In genomic region chr14:52014761-52015311, GRCm38 (mm10) we compare ENCODE assay signal across 8 mouse cellular contexts. TPM values are rescaled to one million over a fixed set of nuclear protein-coding genes. Genes with fewer than 3 reads are reported as not detected.
A peak's percentile ranks its signal among the peaks of the same experiment; 100 is the strongest.
DNase-seq lines count a peak whose midpoint lies in the region; ATAC-seq and TF ChIP-seq lines count a peak whose summit lies in the region.

No protein-coding gene starts in this region.

- under 1% methylated on average over 22 of the region's 28 CpGs for WGBS in heart, embryonic 12.5 days
- WGBS in kidney, postnatal 0 days = under 1% methylated on average over 16 of the region's 28 CpGs
- WGBS in stomach, embryonic 16.5 days = under 1% methylated on average over 23 of the region's 28 CpGs

- peak overlapping the region; percentile 77 for H3K9ac ChIP-seq in MEL (ENCODE audit: control insufficient read depth, low read depth, low read length, poor library complexity, severe bottlenecking)
- peak overlapping the region; percentile 97 for H3K9ac ChIP-seq in heart, embryonic 12.5 days
- peak overlapping the region; percentile 91 for H3K9ac ChIP-seq in kidney, postnatal 0 days (ENCODE audit: low read depth, low read length)
- H3K9ac ChIP-seq in stomach, embryonic 16.5 days (ENCODE audit: low read length) = peak overlapping the region; percentile 89

- TF ChIP-seq CTCF in MEL (IDR thresholded peaks at IDR 0.05 in 2 of 3, conservative IDR thresholded peaks at IDR 0.05 in 1 of 3; ENCODE audit: control insufficient read depth in 1 of 3, insufficient read depth in 1 of 3, low read depth in 2 of 3, low read length in 3 of 3, poor library complexity in 1 of 3, severe bottlenecking in 1 of 3) = peak in 1 of 3 experiments; percentile 7; a peak in 1 of 6 replicates
- TF ChIP-seq CTCF in kidney, postnatal 0 days (IDR thresholded peaks at IDR 0.05; ENCODE audit: low read depth) = no peak

- H3K79me2 ChIP-seq in MEL (ENCODE audit: control insufficient read depth, insufficient read depth, low read length, poor library complexity) = peaks cover 10% of the 10 kb centered on the region

- peak overlapping the region; percentile 74 for H3K27ac ChIP-seq in MEL (ENCODE audit: control insufficient read depth, low read depth, low read length)
- H3K27ac ChIP-seq in heart, embryonic 12.5 days (ENCODE audit: poor library complexity, severe bottlenecking) = peak overlapping the region; percentile 99
- peak overlapping the region; percentile 97 for H3K27ac ChIP-seq in kidney, postnatal 0 days
- peak overlapping the region; percentile 96 for H3K27ac ChIP-seq in stomach, embryonic 16.5 days (ENCODE audit: low read length)

- TF ChIP-seq POLR2A in MEL (IDR thresholded peaks at IDR 0.05; ENCODE audit: control insufficient read depth in 1 of 2, insufficient read depth in 1 of 2, low read depth in 1 of 2, low read length in 2 of 2, poor library complexity in 1 of 2) = peak in 1 of 2 experiments; percentile 48; a peak in 1 of 4 replicates

- peaks cover 0 to 26% of the 10 kb centered on the region in 2 experiments; a peak in 3 of 4 replicates for H3K4me1 ChIP-seq in MEL (ENCODE audit: control insufficient read depth in 1 of 2, insufficient read depth in 2 of 2, low read length in 2 of 2)
- H3K4me1 ChIP-seq in heart, embryonic 12.5 days (replicated peaks) = peaks cover 72% of the 10 kb centered on the region
- H3K4me1 ChIP-seq in kidney, postnatal 0 days (replicated peaks; ENCODE audit: insufficient read depth, low read length) = peaks cover 38% of the 10 kb centered on the region
- peaks cover 44% of the 10 kb centered on the region for H3K4me1 ChIP-seq in stomach, embryonic 16.5 days (ENCODE audit: control insufficient read depth, insufficient read depth, low read length)

- peak; percentile 61 for ATAC-seq in common myeloid progenitor, adult 5-6 weeks (replicated peaks; ENCODE audit: low read depth, poor library complexity, severe bottlenecking)
- peak; percentile 60 for ATAC-seq in heart, embryonic 12.5 days (ENCODE audit: insufficient number of reproducible peaks, low FRiP score)
- ATAC-seq in kidney, postnatal 0 days (replicated peaks; ENCODE audit: low FRiP score, low read depth) = peak; percentile 29
- peak; percentile 46 for ATAC-seq in stomach, embryonic 16.5 days (ENCODE audit: insufficient read depth, low FRiP score)

- H3K36me3 ChIP-seq in MEL (ENCODE audit: control insufficient read depth in 1 of 2, insufficient read depth in 2 of 2, low read length in 2 of 2) = peaks cover 0 to 11% of the 10 kb centered on the region in 2 experiments; a peak in 2 of 4 replicates
- H3K36me3 ChIP-seq in heart, embryonic 12.5 days = no peaks in the 10 kb centered on the region; the same call in 1 of the 2 replicates
- no peaks in the 10 kb centered on the region for H3K36me3 ChIP-seq in kidney, postnatal 0 days (ENCODE audit: insufficient read depth, low read length)
- no peaks in the 10 kb centered on the region for H3K36me3 ChIP-seq in stomach, embryonic 16.5 days (ENCODE audit: control insufficient read depth, insufficient read depth, low read length)

- no peaks in the 10 kb centered on the region for H3K27me3 ChIP-seq in MEL (ENCODE audit: control insufficient read depth in 1 of 2, insufficient read depth in 2 of 2, low read length in 2 of 2)
- H3K27me3 ChIP-seq in heart, embryonic 12.5 days (replicated peaks) = no peaks in the 10 kb centered on the region
- no peaks in the 10 kb centered on the region for H3K27me3 ChIP-seq in kidney, postnatal 0 days (ENCODE audit: insufficient read depth, low read length)
- H3K27me3 ChIP-seq in stomach, embryonic 16.5 days (ENCODE audit: control insufficient read depth, insufficient read depth, low read length) = no peaks in the 10 kb centered on the region

- no peak for TF ChIP-seq EP300 in MEL (IDR thresholded peaks at IDR 0.05; ENCODE audit: low read depth in 1 of 2, low read length in 2 of 2)

- peak overlapping the region; percentile 72 to 77 for H3K4me3 ChIP-seq in MEL (ENCODE audit: control insufficient read depth in 1 of 2, insufficient read depth in 1 of 2, low read depth in 2 of 2, low read length in 2 of 2)
- peak overlapping the region; percentile 92 for H3K4me3 ChIP-seq in heart, embryonic 12.5 days
- peak overlapping the region; percentile 84 for H3K4me3 ChIP-seq in kidney, postnatal 0 days (replicated peaks; ENCODE audit: low read depth, low read length)
- peak overlapping the region; percentile 72 for H3K4me3 ChIP-seq in stomach, embryonic 16.5 days (replicated peaks; ENCODE audit: low read length)

- DNase-seq in A20 (ENCODE audit: low read depth, low spot score) = peak; percentile 73
- peak; percentile 80 for DNase-seq in MEL (ENCODE audit: low read depth, low spot score)
- DNase-seq in kidney, postnatal 0 days (ENCODE audit: low spot score) = peak; percentile 89
- DNase-seq in lung, postnatal 4 days = peak; percentile 67 to 76
- no peak for DNase-seq in layer of hippocampus, adult 11-12 months (ENCODE audit: low spot score)

- peak overlapping the region; percentile 86 for H3K4me2 ChIP-seq in heart, embryonic 12.5 days
- H3K4me2 ChIP-seq in kidney, postnatal 0 days (ENCODE audit: low read length) = peak overlapping the region; percentile 67
- peak overlapping the region; percentile 82 for H3K4me2 ChIP-seq in stomach, embryonic 16.5 days (ENCODE audit: low read depth, low read length)

- TF ChIP-seq RAD21 in MEL (IDR thresholded peaks at IDR 0.05; ENCODE audit: low read depth, low read length) = no peak

- H3K9me3 ChIP-seq in MEL (replicated peaks; ENCODE audit: insufficient read depth, low read length) = no peaks in the 10 kb centered on the region
- no peaks in the 10 kb centered on the region for H3K9me3 ChIP-seq in heart, embryonic 12.5 days (replicated peaks)
- no peaks in the 10 kb centered on the region for H3K9me3 ChIP-seq in kidney, postnatal 0 days (replicated peaks; ENCODE audit: low read length)
- H3K9me3 ChIP-seq in stomach, embryonic 16.5 days (replicated peaks; ENCODE audit: control insufficient read depth, low read length) = no peaks in the 10 kb centered on the region

TF ChIP-seq in MEL, 35 proteins besides CTCF, POLR2A, EP300 and RAD21 (continues in another document):
- peak; percentile 80 for TF ChIP-seq ELF1 (IDR thresholded peaks at IDR 0.05; ENCODE audit: low read depth, low read length)
- TF ChIP-seq TCF12 (IDR thresholded peaks at IDR 0.05; ENCODE audit: low read depth, low read length) = peak; percentile 40; the same call in 1 of the 2 replicates
- peak; percentile 58 for TF ChIP-seq TBP (IDR thresholded peaks at IDR 0.05; ENCODE audit: low read depth, low read length)
- TF ChIP-seq UBTF (IDR thresholded peaks at IDR 0.05; ENCODE audit: borderline replicate concordance, insufficient read depth, low read depth, low read length) = no peak
- no peak for TF ChIP-seq MYB (IDR thresholded peaks at IDR 0.05; ENCODE audit: low read depth, low read length)
- no peak for TF ChIP-seq E2F4 (IDR thresholded peaks at IDR 0.05; ENCODE audit: borderline replicate concordance, low read depth, low read length)
- TF ChIP-seq MEF2A (IDR thresholded peaks at IDR 0.05; ENCODE audit: extremely low read depth, insufficient replicate concordance, low read depth, low read length, poor library complexity, severe bottlenecking) = no peak
- no peak for TF ChIP-seq CHD1 (IDR thresholded peaks at IDR 0.05; ENCODE audit: low read depth, low read length)
- TF ChIP-seq ZMIZ1 (IDR thresholded peaks at IDR 0.05; ENCODE audit: low read depth, low read length) = no peak
- peak; percentile 70; the same call in 1 of the 2 replicates for TF ChIP-seq POLR2AphosphoS2 (IDR thresholded peaks at IDR 0.05; ENCODE audit: low read length)
- TF ChIP-seq USF1 (IDR thresholded peaks at IDR 0.05; ENCODE audit: low read depth, low read length) = no peak
- no peak for TF ChIP-seq MAFK (IDR thresholded peaks at IDR 0.05; ENCODE audit: borderline replicate concordance, low read depth, low read length)

RNA-seq across cellular contexts. Expression of gene Tmem253, which starts 0.6 kb away (rescaled TPM):
- 0.39 and 0.46 TPM in 2 replicates for total RNA-seq in MEL (2012; rRNA removed)
- polyA plus RNA-seq in MEL (2012; ENCODE audit: insufficient read depth in 1 of 2, insufficient read length in 2 of 2, low read depth in 1 of 2, low replicate concordance in 2 of 2, missing spikeins in 1 of 2) = 1 to 10 TPM in 1 of 2 experiments, not detected in 1; 3.6 TPM
- not detected in 2 replicates for total RNA-seq in common myeloid progenitor, adult 5-6 weeks (2017)
- 0.50 and 0.80 TPM in 2 replicates for polyA plus RNA-seq in heart, embryonic 12.5 days (2016; fragmentation: Nextera tagmentation; extraction: Ambion mirVana)
- polyA plus RNA-seq in kidney, postnatal 0 days (2015; fragmentation: Nextera tagmentation; extraction: Ambion mirVana) = 1.7 and 2.3 TPM in 2 replicates
- 8.0 and 12.8 TPM in 2 replicates for polyA plus RNA-seq in stomach, embryonic 16.5 days (2015; fragmentation: Nextera tagmentation; extraction: Ambion mirVana)

RNA-seq across cellular contexts. Expression of gene Zfp219, which starts 5.7 kb away (rescaled TPM):
- total RNA-seq in MEL (2012; rRNA removed) = 32.1 and 36.3 TPM in 2 replicates
- polyA plus RNA-seq in MEL (2012; ENCODE audit: insufficient read depth in 1 of 2, insufficient read length in 2 of 2, low read depth in 1 of 2, low replicate concordance in 2 of 2, missing spikeins in 1 of 2) = 10 to 100 TPM in 1 of 2 experiments, not detected in 1; 46.9 TPM
- total RNA-seq in common myeloid progenitor, adult 5-6 weeks (2017) = 9.8 and 14.0 TPM in 2 replicates
- 21.5 and 23.6 TPM in 2 replicates for polyA plus RNA-seq in heart, embryonic 12.5 days (2016; fragmentation: Nextera tagmentation; extraction: Ambion mirVana)
- 34.0 and 35.8 TPM in 2 replicates for polyA plus RNA-seq in kidney, postnatal 0 days (2015; fragmentation: Nextera tagmentation; extraction: Ambion mirVana)
- polyA plus RNA-seq in stomach, embryonic 16.5 days (2015; fragmentation: Nextera tagmentation; extraction: Ambion mirVana) = 23.1 and 24.4 TPM in 2 replicates

RNA-seq across cellular contexts. Expression of gene Olfr221, which starts 27.4 kb away (rescaled TPM):
- not detected in 2 replicates for total RNA-seq in MEL (2012; rRNA removed)
- not detected for polyA plus RNA-seq in MEL (2012; ENCODE audit: insufficient read depth in 1 of 2, insufficient read length in 2 of 2, low read depth in 1 of 2, low replicate concordance in 2 of 2, missing spikeins in 1 of 2)
- not detected in 2 replicates for total RNA-seq in common myeloid progenitor, adult 5-6 weeks (2017)
- not detected in 2 replicates for polyA plus RNA-seq in heart, embryonic 12.5 days (2016; fragmentation: Nextera tagmentation; extraction: Ambion mirVana)
- polyA plus RNA-seq in kidney, postnatal 0 days (2015; fragmentation: Nextera tagmentation; extraction: Ambion mirVana) = not detected in 2 replicates
- not detected in 2 replicates for polyA plus RNA-seq in stomach, embryonic 16.5 days (2015; fragmentation: Nextera tagmentation; extraction: Ambion mirVana)

RNA-seq across cellular contexts. Expression of gene Arhgef40, which starts 30.3 kb away (rescaled TPM):
- 6.4 and 9.9 TPM in 2 replicates for total RNA-seq in MEL (2012; rRNA removed)
- 100 to 1,000 TPM in 1 of 2 experiments, 10 to 100 TPM in 1; 37.5 to 150 TPM for polyA plus RNA-seq in MEL (2012; ENCODE audit: insufficient read depth in 1 of 2, insufficient read length in 2 of 2, low read depth in 1 of 2, low replicate concordance in 2 of 2, missing spikeins in 1 of 2)
- total RNA-seq in common myeloid progenitor, adult 5-6 weeks (2017) = 27.5 and 32.4 TPM in 2 replicates
- 104 and 111 TPM in 2 replicates for polyA plus RNA-seq in heart, embryonic 12.5 days (2016; fragmentation: Nextera tagmentation; extraction: Ambion mirVana)
- polyA plus RNA-seq in kidney, postnatal 0 days (2015; fragmentation: Nextera tagmentation; extraction: Ambion mirVana) = 58.0 and 61.3 TPM in 2 replicates
- polyA plus RNA-seq in stomach, embryonic 16.5 days (2015; fragmentation: Nextera tagmentation; extraction: Ambion mirVana) = 81.9 and 92.6 TPM in 2 replicates
